Mouse (Mus musculus): ENCODE results near the gene Tmcc3.

GRCm38 (mm10) chr10:94282179-94282578, 29.6 kb upstream of the Tmcc3 start:
- TF ChIP-seq CTCF (IDR thresholded peaks at IDR 0.05; ENCODE audit: borderline replicate concordance, control insufficient read depth, extremely low read depth, insufficient read depth, low read length, poor library complexity) (no peak), POLR2A (IDR thresholded peaks at IDR 0.05; ENCODE audit: control insufficient read depth, extremely low read depth, insufficient read depth, low read length, poor library complexity) (no peak)

Measured in thymus, adult 2 months (tissue).